Mouse (Mus musculus): ENCODE results near the gene Camsap1.

Gene Camsap1

GRCm38 (mm10) chr2:25978997-25979396 lies 4.1 kb downstream of the Camsap1 start:
- DNase-seq (ENCODE audit: low spot score in 2 of 2), result no peak

GRCm38 (mm10) chr2:25977587-25978239 lies 5.4 kb downstream of the Camsap1 start:
- DNase-seq (ENCODE audit: low spot score in 2 of 2), result no peak

- DNase-seq (ENCODE audit: low spot score in 2 of 2), result no peak
Measured at GRCm38 (mm10) chr2:25975141-25975770, 7.8 kb downstream of the Camsap1 start.

- DNase-seq (ENCODE audit: low spot score in 2 of 2), result peak; percentile 52 to 70
Measured at GRCm38 (mm10) chr2:25970426-25970825, 12.7 kb downstream of the Camsap1 start.

- DNase-seq (ENCODE audit: low spot score in 2 of 2), result no peak
Measured at GRCm38 (mm10) chr2:25969319-25969718, 13.8 kb downstream of the Camsap1 start.

GRCm38 (mm10) chr2:25949291-25949690 lies 33.8 kb downstream of the Camsap1 start:
- DNase-seq (ENCODE audit: low spot score in 2 of 2), result no peak

DNA sequence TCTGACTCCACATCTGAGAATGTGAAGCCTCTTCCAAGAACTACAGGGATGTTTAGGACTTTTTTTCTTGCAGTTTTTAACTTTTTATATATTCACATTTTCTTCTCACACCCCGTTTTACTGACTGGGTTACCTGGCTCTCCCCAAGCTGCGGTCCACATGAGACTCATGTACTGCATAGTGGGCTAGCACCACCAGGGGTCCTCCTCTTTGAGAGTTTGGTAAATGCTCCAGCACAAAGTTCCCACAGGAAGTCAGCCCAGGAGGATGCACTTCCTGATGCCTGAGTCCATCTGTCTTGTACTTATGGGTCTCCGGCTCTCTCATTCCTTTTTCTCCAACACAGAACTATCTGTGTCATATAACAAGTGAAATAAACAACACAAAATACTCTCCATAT lies 35.1 kb downstream of the Camsap1 start:
- DNase-seq (ENCODE audit: low spot score in 2 of 2), result no peak

- no peak for DNase-seq (ENCODE audit: low spot score in 2 of 2)
Measured at GRCm38 (mm10) chr2:25943822-25944221, 39.3 kb downstream of the Camsap1 start.

DNA sequence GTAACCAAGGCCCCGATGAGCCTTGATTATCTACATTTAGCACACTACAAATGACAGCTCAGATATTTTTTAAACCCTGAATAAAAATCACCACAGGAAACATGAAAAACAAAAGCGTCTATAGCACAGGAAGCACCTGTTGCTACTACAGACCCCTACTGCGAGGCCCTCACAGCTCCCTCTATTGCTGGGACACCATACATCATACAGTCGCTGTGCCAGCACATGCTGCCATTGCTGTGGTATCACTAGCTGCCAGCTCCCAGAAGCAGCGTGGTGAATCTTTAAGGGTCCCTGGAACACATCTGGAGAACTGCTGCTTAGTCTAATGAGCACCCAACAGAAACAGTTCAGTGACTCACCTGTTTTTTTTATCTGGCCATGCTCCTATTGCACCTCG lies 42.6 kb downstream of the Camsap1 start:
- DNase-seq (ENCODE audit: low spot score in 2 of 2), result peak in 1 of 2 experiments; percentile 13

- DNase-seq (ENCODE audit: low spot score in 2 of 2), result no peak
Measured at GRCm38 (mm10) chr2:25931249-25931859, 51.7 kb downstream of the Camsap1 start.

DNA sequence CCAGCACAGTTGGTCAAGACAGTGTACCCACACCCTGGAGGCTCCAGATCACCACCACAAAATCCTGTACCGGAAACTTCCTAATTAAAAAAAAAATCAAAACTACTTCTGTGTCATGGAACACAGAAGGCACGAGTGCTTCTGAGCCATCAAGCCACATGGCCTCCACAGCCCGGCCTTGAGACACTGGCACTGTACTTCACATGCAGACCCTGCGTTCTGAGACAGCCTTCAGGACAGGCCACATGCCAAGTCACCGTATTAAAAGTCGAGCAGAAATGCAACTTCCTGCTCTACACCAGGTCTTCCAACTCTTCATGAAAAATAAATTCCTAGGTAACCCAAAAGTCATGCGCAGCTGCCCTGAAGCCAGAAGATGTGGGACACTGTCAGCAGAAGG lies 55.3 kb downstream of the Camsap1 start:
- no peak for DNase-seq (ENCODE audit: low spot score in 2 of 2)

DNA sequence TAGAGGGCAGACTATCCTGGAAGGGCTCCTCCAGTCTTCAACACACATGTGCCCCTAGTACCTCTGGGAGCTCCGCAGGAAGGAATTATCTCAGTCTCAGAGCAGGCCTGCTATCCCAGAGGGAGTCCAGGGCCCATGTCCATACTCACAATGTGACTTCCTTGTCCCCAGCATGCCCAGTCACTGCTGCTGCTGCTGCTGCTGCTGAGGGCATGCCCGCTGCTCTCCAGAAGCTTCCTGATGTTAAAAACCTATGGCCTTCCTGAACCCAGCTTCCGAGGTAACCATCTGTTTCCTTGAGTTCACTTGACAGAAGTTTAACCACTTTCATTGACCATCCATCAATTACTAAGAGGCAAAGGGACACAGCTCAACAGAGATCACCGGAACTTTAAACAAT lies 58.1 kb downstream of the Camsap1 start:
- no peak for DNase-seq (ENCODE audit: low spot score in 2 of 2)

DNA sequence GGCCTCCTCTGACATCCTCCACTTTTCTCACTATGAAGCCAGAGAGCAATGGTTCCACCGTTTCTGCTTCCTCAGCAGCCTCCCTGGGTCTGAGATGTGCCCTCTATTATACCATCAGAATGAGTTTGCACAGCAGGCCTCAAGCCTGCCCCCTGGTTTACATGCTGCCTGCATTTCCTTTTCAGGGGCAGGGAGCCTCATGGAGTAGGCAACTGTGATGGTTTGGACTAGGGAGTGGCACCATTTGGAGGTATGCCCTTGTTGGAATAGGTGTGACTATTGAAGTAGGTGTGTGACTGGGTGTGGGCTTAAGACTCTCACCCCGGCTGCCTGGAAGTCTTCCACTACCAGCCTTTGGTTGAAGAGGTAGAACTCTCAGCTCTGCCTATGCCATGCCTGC lies 59.3 kb downstream of the Camsap1 start:
- DNase-seq (ENCODE audit: low spot score in 2 of 2), result no peak

GRCm38 (mm10) chr2:25919972-25920371 lies 63.1 kb downstream of the Camsap1 start:
- DNase-seq (ENCODE audit: low spot score in 2 of 2), result peak; percentile 55 to 59

DNA sequence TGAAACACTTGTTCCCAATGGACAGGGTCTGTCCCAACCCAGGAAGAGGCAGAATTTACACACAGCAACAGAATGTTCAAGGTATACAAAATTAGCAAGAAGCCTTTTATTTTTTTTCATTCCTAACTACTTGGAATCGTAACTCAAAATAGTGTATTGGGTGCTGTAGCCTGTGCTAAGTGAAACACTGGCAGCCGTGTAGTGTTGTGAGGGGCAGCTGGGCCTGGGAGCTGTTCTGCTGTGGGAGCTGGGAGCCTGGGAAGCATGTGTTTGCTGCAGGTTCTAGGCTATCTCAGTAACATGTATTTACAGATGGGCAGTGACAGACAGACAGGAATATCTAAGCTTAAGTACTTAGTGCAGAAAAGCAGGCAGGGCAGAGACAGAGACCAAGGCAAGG lies 64.7 kb downstream of the Camsap1 start:
- peak; percentile 65 to 75 for DNase-seq (ENCODE audit: low spot score in 2 of 2)

- DNase-seq (ENCODE audit: low spot score in 2 of 2), result no peak
Measured at GRCm38 (mm10) chr2:25914821-25915220, 68.3 kb downstream of the Camsap1 start.

DNA sequence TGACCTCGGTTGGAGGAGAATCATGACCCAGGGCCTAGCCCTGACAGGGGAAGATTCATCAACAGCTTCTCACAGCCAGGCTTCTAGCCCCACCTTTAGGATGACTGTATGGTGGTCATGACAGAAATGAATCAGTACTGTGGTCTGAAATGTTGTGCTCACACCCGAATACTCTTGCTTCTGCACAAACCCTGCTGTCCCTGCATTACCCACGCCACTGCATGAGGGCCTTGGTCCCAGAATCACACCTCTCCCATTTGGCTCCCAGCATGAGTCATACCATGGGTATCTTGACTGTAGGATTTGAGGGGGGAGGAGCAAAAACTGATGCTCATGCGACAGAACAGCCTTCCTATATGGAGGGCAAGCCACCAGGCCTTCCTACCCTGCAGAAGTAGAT lies 68.9 kb downstream of the Camsap1 start:
- no peak for DNase-seq (ENCODE audit: low spot score in 2 of 2)

DNA sequence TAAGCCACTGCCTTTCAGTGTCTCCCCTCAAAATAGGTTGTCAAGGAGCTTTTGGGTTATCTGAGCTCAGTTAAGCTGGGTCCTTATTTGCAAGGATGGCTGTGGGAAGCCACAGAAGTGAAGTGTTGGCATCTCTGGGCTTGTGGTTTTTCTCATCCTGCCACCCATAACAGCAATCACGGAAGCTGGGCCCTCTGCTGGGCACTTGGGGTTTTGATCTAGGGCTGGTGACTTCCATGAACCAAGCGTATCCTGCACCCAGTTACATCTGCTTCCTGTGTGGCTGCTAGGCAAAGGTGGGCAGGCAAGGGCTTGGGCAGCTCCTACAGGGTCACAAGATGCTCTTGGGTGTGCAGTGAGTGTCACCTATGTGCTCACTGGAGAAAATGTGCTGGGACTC lies 69.8 kb downstream of the Camsap1 start:
- peak; percentile 55 to 62 for DNase-seq (ENCODE audit: low spot score in 2 of 2)

- DNase-seq (ENCODE audit: low spot score in 2 of 2), result no peak
Measured at GRCm38 (mm10) chr2:25909872-25910271, 73.2 kb downstream of the Camsap1 start.

- peak in 1 of 2 experiments; percentile 25 for DNase-seq (ENCODE audit: low spot score in 2 of 2)
Measured at GRCm38 (mm10) chr2:25898970-25899369, 84.1 kb downstream of the Camsap1 start.

GRCm38 (mm10) chr2:25892440-25892839 lies 90.6 kb downstream of the Camsap1 start:
- DNase-seq (ENCODE audit: low spot score in 2 of 2), result no peak

GRCm38 (mm10) chr2:25888144-25888543 lies 94.9 kb downstream of the Camsap1 start:
- no peak for DNase-seq (ENCODE audit: low spot score in 2 of 2)

DNA sequence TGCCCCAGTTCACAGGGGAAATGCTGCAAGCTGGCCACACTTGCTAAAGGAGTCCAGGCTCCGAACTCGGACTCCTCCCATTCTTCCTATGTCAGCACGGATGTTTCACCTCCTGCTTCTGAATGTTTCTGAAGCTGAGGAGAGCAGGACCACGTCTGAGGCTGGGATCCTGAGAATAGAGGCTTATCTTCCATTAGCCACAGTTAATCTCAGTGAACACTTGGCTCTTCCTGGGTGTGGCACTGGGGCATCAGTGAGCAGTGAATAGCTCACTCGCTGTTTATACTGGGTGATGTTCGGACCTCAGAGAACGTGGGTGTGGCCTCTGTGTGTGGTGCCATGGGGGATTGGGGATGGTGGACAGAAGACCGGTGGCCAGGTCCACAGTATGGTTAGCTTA lies 95.9 kb downstream of the Camsap1 start:
- DNase-seq (ENCODE audit: low spot score in 2 of 2), result no peak
